Mouse (Mus musculus) adrenal gland, adult 2 months (tissue): Measurements from ENCODE around the gene Flrt1. TPM values are rescaled to one million over a fixed set of nuclear protein-coding genes. Genes with fewer than 3 reads are reported as not detected.

Experiments used
- DNase-seq: peaks from one replicate; pipeline ENCODE4 v3.0.0; 2021
- polyA plus RNA-seq: library from polyadenylated mRNA; depleted of rRNA; stranded (reverse); fragments of >200 nt; gene quantifications from 2 replicates; pipeline ENCODE4 v1.2.3, GENCODE M21; 2012
- total RNA-seq, 2 experiments: library from RNA; stranded (reverse); gene quantifications; 2 replicates each; pipeline ENCODE4 v1.2.3; 2021

Flrt1 gene
- total and polyA plus RNA-seq, 3 experiments = 0.79 to 9.2 (median 2.1) TPM

DNA sequence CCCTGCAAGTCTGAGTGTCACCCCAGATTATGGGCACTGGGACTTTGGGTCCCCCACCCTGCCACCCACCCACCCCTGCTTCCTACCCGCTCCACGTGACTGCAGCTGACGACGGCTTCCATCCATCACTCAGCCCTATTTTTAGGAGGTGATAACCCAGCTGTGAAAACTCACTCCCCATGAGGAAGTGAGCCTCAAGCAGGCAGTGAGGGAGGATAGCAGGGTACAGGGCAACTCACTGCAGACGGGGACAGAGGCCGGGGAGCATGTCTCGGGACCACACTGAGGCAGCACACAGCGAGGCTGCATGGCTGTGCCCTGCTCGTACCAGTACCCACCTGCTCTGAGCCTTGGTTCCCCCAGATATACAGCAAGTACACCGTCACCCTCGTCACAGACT is 24.8 kb upstream of the Flrt1 start:
- no peak for DNase-seq

DNA sequence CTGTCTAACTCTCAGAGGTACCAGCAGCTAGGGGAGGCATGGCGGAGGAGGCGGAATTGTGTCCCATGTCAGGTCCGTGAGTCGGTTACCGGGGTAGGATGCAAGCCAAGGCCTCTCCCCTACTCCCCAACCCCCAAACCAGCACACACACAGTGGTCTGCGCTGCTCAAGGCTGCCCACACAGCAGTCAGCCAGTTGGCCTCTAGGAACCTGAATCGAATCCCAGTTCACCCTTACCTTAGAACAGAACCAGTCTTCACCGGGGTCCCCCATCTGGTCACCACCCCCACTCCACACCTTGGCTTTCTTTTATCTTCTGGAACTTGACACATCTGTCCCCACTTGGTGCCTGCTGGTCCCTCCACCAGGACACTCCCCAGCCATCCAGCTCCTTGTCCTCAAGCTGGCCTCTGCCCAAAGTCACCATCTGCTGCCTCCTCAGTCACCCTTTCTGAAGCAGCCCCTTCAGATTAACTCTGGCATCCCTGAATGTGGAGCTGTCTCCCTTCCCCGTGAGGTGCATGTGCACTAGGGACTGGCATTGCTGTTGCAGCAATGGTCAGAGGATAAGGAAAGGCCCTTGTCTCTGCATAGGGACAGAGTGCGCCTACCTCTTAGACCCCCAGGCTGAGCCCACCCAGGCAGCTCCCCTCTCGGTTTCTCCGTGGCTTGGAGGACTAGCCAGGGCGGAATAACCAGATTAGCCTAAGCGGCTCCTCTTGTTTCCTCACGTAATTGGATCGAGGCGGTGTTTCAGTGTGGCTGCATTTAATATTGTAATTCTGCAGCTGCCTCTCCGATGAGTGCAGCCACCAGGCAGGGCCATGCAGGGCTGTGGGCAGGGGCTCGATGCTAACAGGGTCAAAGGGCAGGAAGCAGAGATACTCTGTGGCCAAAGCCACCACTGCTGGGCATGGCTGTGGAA is 23.3 kb upstream of the Flrt1 start:
- DNase-seq = no peak

DNA sequence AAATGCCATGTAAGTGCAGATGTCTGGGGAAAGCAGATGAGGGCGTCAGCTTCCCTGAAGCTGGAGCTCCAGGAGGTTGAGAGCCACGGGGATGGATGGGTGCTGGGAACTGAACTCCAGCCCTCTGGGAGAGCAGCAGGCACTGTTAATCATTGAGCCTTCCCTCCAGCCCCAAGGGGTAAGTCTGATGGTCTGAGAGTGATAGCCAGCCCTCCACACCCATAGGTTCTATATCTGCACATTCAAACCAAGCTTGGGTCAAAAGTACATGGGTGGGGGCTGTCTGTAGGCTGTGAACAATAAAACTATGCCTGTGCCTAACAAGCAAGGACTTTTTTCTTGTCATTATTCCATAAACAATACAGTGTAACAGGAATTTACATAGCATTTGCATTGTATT is 21.4 kb upstream of the Flrt1 start:
- DNase-seq = no peak

- DNase-seq = no peak
Observed at GRCm38 (mm10) chr19:7126209-7126608, 20.7 kb upstream of the Flrt1 start.

- DNase-seq = no peak
Observed at GRCm38 (mm10) chr19:7125526-7126156, 20.1 kb upstream of the Flrt1 start.

- DNase-seq = no peak
Observed at GRCm38 (mm10) chr19:7122698-7123306, 17.3 kb upstream of the Flrt1 start.

DNA sequence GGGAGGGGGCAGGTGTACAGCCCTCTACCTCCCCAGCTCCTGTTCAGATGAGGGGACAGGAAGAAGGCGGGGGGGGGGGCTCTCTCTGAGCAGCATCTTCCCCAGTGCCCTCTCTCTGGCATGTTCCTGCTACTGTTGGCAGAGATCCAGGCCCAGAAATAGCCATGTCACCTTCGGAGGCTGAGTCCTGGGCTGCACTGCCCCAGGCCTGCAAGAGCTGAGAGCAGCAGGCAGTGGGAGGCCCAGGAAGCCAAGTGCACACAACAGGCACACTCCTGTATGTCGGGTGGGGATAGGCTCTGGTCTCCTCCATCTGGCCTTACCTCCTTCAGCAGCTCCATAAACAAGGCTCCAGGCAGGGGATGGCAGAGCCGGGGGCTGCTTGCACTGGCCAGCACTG is 16.7 kb upstream of the Flrt1 start:
- DNase-seq = peak; percentile 29

DNA sequence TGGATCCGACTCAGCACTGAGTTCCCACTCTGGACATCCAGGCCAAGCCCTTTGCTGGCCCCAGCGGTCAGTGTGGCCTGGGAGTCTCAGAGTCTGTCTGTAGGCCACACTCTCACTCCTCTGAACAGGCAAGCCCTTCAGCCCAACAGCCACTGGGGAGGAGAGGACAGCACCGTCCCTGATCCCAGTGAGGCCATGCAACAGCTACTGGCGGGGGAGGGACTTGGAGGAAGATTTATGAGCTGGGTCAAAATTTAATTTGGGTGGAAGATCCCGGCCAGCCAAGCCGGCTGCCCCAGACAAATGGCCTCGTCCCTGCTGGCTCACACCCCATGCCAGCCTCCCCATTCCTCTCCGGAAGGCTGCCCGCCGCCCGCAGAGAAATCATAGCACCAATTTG is 15.7 kb upstream of the Flrt1 start:
- peak; percentile 86 for DNase-seq

DNA sequence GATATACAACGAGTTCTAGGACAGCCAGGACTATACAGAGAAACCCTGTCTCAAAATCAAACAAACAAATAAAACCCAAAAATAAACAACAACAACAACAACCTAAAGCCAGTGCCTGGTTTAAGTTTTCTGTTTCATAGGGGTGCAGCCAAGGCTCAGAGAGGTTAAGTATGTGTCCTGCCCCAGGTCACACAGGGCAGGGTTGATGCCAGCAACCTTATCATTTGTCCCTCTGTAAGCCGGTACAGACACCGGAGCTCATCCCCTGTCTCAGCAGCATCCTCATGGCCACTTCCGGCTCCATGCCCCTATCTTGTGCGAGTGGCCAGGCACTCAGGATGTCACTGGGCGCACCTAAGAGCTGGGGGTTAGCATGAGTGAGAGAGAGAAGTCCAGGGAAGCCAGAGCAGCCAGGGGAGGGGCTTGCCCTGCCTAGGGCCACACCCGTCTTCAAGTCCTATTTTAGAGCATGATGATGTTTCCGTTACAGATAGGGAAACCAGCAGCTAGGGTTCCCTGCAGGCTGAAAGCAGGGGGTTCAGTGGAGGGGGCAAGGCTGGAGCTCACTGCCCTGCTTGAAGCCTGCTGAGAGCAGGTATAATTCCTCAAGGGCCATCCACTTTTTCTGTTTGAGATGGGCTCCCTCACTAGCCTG is 12.3 kb upstream of the Flrt1 start:
- DNase-seq = no peak

DNA sequence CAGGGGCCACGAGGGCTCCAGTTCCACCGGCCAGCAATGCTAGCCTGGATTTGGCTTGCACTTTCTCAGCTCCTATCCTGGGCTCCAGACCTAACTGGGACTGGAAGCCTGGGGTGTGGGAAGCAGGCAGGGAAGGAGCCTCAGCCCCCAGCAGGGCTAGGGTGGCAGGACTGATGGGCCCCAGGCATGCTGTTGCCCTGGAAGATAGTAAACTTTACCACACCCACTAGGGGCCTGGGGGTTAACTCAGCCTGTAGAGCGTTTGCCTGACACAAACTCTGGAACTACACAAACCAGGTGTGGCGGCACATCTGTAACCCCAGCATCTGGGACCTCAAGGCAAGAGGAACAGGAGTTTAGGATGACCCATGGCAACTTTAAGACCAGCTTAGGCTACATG is 11.6 kb upstream of the Flrt1 start:
- DNase-seq = no peak

- DNase-seq = no peak
Observed at GRCm38 (mm10) chr19:7116038-7116731, 10.7 kb upstream of the Flrt1 start.

DNA sequence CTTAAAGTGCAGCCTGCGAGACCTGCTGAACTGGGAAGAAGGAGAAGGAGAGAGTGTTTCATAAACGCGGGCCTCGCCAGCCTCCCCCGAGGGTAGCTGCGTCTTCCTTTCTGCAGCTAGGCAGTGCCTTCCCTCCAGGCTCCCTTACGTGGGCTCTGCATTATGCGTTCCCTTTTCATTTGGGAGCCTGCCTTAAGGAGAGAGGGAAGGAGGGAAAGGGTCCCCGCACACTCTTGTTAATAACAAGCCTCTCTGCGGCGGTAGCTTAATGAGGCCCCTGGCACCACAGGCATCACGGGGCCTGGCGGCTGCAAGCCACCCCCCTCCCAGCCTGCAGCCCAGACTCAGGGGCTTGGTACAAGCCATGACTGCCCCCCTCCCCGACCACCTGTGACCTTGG is 8.0 kb upstream of the Flrt1 start:
- no peak for DNase-seq

GRCm38 (mm10) chr19:7112628-7113027 is 7.1 kb upstream of the Flrt1 start:
- no peak for DNase-seq

- no peak for DNase-seq
Observed at GRCm38 (mm10) chr19:7111710-7112109, 6.2 kb upstream of the Flrt1 start.

DNA sequence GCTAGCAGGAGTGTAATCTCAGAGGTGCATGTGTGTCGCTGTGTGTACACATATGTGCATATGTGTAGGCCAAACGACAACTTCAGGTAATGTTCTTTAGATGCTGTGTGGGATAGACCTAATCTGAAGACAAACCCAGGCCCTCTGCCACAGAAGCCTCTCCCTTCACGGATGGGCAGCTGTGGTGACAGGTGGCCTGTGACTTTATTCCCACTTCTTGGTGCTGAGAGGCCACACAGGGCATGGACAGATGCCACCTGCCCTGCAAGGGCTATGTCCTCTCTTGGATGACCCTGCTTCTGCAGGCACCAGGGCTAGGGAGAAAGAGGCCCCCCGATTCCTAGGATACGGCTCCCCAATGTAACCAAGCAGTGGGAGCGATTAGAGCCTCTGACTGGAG is 5.8 kb upstream of the Flrt1 start:
- no peak for DNase-seq

GRCm38 (mm10) chr19:7110875-7111274 is 5.3 kb upstream of the Flrt1 start:
- DNase-seq = no peak

DNA sequence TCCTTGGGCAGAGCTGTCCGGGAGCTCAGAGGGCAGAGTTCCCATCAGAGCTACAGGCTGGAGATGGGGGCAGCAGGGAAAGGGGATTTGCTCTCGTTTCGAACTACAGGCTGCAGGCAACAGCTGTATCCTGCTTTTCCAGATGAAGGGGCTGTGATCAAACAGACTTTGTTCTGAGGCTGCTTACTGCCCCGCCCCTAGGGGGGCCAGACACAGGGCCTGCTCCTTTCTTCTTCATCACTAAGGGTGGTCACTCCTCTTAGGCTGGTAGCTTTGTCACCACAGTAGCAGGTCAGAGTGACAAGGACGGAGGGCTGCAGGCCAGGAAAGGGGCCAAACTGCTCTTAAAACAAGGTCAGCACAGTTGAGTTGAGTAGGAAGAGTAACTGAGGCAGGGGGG is 4.6 kb upstream of the Flrt1 start:
- DNase-seq = no peak

GRCm38 (mm10) chr19:7108114-7108905 is 2.8 kb upstream of the Flrt1 start:
- DNase-seq = peak; percentile 49

- DNase-seq = no peak
Observed at GRCm38 (mm10) chr19:7107174-7107573, 1.6 kb upstream of the Flrt1 start.

GRCm38 (mm10) chr19:7106566-7106965 is 1.0 kb upstream of the Flrt1 start:
- no peak for DNase-seq

DNA sequence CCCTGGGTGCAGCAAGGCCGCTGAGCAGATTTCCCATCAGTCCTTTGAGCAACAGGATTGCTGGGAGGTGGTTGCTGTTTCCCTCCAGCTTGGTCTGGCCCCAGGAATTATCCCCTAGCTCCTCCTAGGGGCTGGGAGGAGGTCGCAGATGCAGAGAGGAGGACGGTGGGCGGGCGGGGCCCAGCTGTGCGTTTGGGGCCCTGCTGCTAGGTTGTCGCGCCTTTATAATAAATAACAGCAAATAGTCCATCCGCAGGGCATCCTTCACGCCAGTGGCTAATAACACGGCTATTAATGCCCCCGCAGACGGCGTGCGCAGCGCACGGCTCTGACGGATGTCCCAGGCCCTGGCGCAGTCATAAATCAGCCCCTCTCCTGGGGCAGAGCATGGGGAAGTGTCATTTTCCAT is 1.5 kb downstream of the Flrt1 start:
- no peak for DNase-seq
